Mouse (Mus musculus): ENCODE data around the gene Gm28043.

- no peak for TF ChIP-seq CTCF (IDR thresholded peaks at IDR 0.05; ENCODE audit: insufficient read depth, low read length)
- no peak for TF ChIP-seq POLR2A (IDR thresholded peaks at IDR 0.05; ENCODE audit: borderline replicate concordance, extremely low read depth, low read depth, low read length)
Measured at GRCm38 (mm10) chr17:29731953-29732325, 117.3 kb downstream of the Gm28043 start.

All from lung, adult 2 months (tissue).